Mouse (Mus musculus) left cerebral cortex, postnatal 14 days (tissue): ENCODE data around the gene Spred1. TPM values are rescaled to one million over a fixed set of nuclear protein-coding genes. Genes with fewer than 3 reads are reported as not detected.

Experiments used
- DNase-seq, 2 experiments: peaks; one replicate each; pipeline ENCODE4 v3.0.0; 2021 to 2022; ENCODE audit warnings: low spot score in 2 of 2, mixed read lengths in 1 of 2
- intact Hi-C: fragments of 180-260 bp; cut with DNase I; formaldehyde crosslinking; loops from one replicate; pipeline ENCODE4 v1.15.1; 2025
- microRNA-seq, 2 experiments: library from miRNA; unstranded; fragments of <30 nt; microRNA quantifications; one replicate each; pipeline ENCODE4 v1.2.0; 2022
- total RNA-seq, 2 experiments: library from RNA; stranded (reverse); gene quantifications; 2 replicates each; pipeline ENCODE4 v1.2.3; 2021

Gene Spred1
- total RNA-seq, 2 experiments from 2014 or later = 99.6 to 113 TPM

DNA sequence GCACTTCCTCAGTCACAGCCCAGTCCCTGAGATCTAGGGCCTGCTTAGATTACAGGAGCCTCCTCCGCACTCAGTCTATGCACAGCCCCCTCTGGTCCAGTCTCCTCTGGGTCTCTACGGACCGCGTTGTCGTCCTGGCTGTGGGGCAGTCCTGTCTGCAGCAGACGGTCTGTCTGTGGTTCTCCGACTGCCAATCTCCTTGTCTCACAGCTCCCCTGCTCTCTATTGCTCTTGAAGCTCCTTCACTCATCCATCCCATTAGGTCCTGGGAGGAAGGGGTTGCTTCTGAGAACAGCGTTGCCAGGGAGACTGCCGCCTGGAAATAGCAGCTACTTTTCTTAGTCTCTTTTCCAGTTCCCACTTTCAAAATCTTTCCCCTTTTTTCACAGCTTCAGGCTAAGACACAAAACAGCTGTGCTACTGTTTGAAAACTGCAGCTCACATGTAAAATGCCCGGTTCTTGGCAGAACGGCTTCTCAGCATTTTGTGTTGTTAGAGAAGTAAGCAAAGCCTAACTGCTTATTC, 107.5 kb downstream of the Spred1 start:
- peak; percentile 68 to 78 for DNase-seq

DNA sequence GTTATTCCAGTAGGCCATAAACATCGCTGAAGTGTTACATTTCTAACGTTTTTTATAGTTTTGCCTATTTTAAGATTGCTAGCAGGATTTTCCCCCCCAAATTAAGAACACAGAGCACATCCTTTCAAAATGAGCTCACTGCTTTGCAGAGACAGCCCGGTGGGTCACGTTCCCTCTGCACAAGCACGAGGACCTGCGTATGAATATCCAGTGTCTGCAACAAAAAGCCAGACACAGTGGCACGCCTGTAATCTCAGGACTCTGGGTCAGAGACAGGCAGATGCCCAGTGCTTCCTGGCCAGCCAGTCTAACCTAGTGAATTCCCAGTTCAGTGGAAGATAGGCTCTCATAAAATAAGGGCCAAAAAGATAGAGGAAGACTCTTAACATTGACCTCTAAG, 109.1 kb downstream of the Spred1 start:
- peak in 1 of 2 experiments; percentile 66 for DNase-seq
- intact Hi-C loops = loop anchor here (2.0 to 5.0 kb wide), 3 partner anchors 33 to 333 kb away; partner anchors contain the start of gene Spred1

More for the DNA sequence above, 107.5 kb downstream of the Spred1 start:
- intact Hi-C loops = no loop called here

DNA sequence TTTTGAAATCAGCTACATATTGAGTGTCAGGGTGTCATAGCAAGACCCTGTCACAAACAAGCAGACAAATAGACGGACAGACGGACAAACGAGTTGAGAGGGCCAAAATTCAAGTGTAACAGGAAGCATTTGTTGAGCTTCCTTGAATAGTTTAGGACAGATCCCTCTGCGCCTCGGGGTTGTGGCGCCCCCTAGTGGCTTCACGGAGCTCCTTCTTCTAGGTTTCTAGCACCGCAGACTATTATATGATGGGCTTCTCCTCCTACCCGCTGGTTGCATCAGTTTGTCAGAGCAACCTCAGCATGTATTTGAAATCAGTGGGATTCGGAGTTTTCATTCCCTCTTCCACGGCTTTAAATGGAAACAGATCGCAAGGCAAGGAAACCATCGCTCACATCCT, 110.1 kb downstream of the Spred1 start:
- DNase-seq = peak; percentile 89 to 90
- intact Hi-C loops = loop anchor here (1.0 to 5.0 kb wide), 4 partner anchors 34 to 334 kb away; partner anchors contain the start of gene Spred1

Small RNA genes within 50 kb of the gene (microRNA-seq; reads per million reads assigned to microRNA genes)
- gene Mir674 = 1,529 to 2,906 reads per million in 2 experiments

Other genes starting within 250 kb of the Spred1 start
- gene Tmco5, start 242.7 kb upstream of the Spred1 start, total RNA-seq = 1 to 10 TPM; 3.0 to 4.4 TPM
- gene Fam98b, start 128.4 kb downstream of the Spred1 start, total RNA-seq = 10 to 100 TPM; 46.1 to 46.6 TPM
- gene Rasgrp1, start 221.6 kb downstream of the Spred1 start, total RNA-seq = 100 to 1,000 TPM; 271 to 278 TPM